Mouse (Mus musculus) spleen, adult 2 months (tissue): ENCODE measurements around the gene Tnip1. TPM values are rescaled to one million over a fixed set of nuclear protein-coding genes. Genes with fewer than 3 reads are reported as not detected.
A peak's percentile ranks its signal among the peaks of the same experiment; 100 is the strongest.
"Not testable (repeated sequence)": the region's sequence is repeated elsewhere in the genome, so short reads cannot be mapped to it uniquely, and the experiment has no call there.

Experiments used
- DNase-seq, 2 experiments: peaks; one replicate each; pipeline versions ENCODE4 v3.0.0 to v3.0.0-alpha.2; 2012 to 2021; ENCODE audit warnings: low spot score in 2 of 2, low read depth in 1 of 2
- H3K27ac ChIP-seq: fragments of 200-500 bp; 2 replicates; pipeline ENCODE4 v1.5.1; 2012; ENCODE audit warnings: low read length, inconsistent platforms; ENCODE audit not compliant: insufficient read depth
- H3K27me3 ChIP-seq: fragments of 200-500 bp; 2 replicates; pipeline ENCODE4 v1.6.1; 2012; ENCODE audit warnings: mild to moderate bottlenecking, moderate library complexity, low read length, inconsistent platforms; ENCODE audit not compliant: control insufficient read depth, insufficient read depth
- H3K36me3 ChIP-seq: fragments of 200-500 bp; 2 replicates; pipeline ENCODE4 v1.6.1; 2012; ENCODE audit warnings: mild to moderate bottlenecking, low read length, inconsistent platforms; ENCODE audit not compliant: control insufficient read depth, insufficient read depth
- H3K4me1 ChIP-seq: fragments of 200-500 bp; 2 replicates; pipeline ENCODE4 v1.6.1; 2011; ENCODE audit warnings: inconsistent platforms; ENCODE audit not compliant: control insufficient read depth, insufficient read depth, insufficient read length
- H3K4me3 ChIP-seq: fragments of 200-500 bp; 2 replicates; pipeline ENCODE4 v1.5.1; 2011; ENCODE audit warnings: mild to moderate bottlenecking, inconsistent platforms; ENCODE audit not compliant: insufficient read depth, insufficient read length; ENCODE audit errors: extremely low read depth
- CTCF ChIP-seq: fragments of 200-500 bp; IDR thresholded peaks from 2 replicates; pipeline ENCODE4 v1.5.1; 2011; ENCODE audit warnings: mild to moderate bottlenecking, inconsistent platforms; ENCODE audit not compliant: insufficient read depth, insufficient read length, insufficient replicate concordance; ENCODE audit errors: extremely low read depth
- POLR2A ChIP-seq: fragments of 200-500 bp; IDR thresholded peaks from 2 replicates; pipeline ENCODE4 v1.6.1; 2011; ENCODE audit warnings: low read depth, low read length, inconsistent platforms
- WGBS: fragments of 180-500 bp; shearing (Covaris S2); methylation state at CpG from one replicate; pipeline ENCODE4 v1.1.7; 2018; 5-methylcytosine and 5-hydroxymethylcytosine counted together
- polyA plus RNA-seq: library from polyadenylated mRNA; depleted of rRNA; stranded (reverse); fragments of >200 nt; gene quantifications from 2 replicates; pipeline ENCODE4 v1.2.3, GENCODE M21; 2012

Tnip1 gene
- polyA plus RNA-seq, 1 experiment, result 54.6 TPM

DNA sequence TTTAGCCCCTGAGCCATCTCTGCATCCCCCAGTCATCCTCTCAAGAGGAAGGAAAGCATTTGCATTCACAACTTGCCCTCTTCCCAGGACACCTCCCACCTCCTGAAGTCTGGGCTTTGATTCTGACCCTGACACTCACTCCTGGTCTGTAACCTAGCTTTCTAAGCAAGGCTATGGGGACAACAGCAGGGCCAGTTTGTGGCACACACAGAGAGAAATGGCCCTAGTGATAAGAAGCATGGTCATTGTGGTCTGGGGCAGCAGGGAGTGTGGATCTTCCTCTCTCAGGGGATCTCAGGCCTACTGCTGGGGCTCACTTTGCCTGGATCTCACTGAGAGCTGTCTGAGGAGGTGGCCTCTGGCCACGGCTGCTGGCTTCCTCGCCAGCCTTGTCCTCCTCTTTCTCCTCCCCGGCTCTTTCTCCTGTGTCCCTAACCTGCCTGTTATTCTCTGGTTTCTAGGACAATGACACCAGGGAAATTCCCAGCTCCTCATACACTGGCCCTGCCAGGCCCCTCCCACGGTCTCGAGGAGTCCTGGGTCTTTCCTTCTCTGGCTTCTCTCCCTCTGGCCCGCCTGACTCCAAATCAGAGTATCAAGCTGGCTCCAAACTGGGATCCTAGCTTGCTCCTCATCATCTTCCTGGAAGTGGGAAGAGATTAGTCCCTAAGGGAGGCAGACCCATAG, 1.4 kb downstream of the Tnip1 start:
- H3K4me1 ChIP-seq, result peaks cover 51% of the 10 kb centered on the region
- H3K27me3 ChIP-seq, result no peaks in the 10 kb centered on the region
- no peak for DNase-seq
- TF ChIP-seq POLR2A (no peak), CTCF (no peak)
- peak overlapping the region; percentile 7; the same call in 1 of the 2 replicates for H3K4me3 ChIP-seq
- H3K36me3 ChIP-seq, result no peaks in the 10 kb centered on the region
- peak overlapping the region; percentile 21 for H3K27ac ChIP-seq
- WGBS, result 64% methylated on average over 6 of the region's 6 CpGs

DNA sequence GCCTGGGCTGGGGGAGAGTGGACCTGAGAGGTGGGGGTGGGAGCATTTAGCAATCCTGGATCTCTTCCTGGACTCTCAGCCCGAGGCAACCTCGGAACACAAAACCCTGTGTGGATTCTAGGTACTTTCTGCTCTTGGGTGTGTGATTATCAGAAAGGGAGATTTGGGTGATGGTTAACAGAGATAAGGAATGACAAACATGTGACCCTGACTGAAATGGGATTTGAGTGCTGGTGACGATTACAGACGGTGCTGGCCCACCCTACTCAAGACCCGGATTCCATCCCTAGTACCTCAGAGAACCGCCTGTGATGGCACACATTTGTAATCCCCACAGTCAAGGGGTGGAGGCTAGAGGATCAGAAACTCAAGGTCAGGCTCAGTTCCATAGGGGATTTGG, 2.5 kb downstream of the Tnip1 start:
- no peaks in the 10 kb centered on the region for H3K36me3 ChIP-seq
- peaks cover 52% of the 10 kb centered on the region for H3K4me1 ChIP-seq
- DNase-seq, result no peak
- TF ChIP-seq CTCF, result no peak
- no peaks in the 10 kb centered on the region for H3K27me3 ChIP-seq
- H3K4me3 ChIP-seq, result no peak overlapping the region
- H3K27ac ChIP-seq, result no peak overlapping the region; the same call in 1 of the 2 replicates
- WGBS, result 82% methylated on average over 6 of the region's 6 CpGs

DNA sequence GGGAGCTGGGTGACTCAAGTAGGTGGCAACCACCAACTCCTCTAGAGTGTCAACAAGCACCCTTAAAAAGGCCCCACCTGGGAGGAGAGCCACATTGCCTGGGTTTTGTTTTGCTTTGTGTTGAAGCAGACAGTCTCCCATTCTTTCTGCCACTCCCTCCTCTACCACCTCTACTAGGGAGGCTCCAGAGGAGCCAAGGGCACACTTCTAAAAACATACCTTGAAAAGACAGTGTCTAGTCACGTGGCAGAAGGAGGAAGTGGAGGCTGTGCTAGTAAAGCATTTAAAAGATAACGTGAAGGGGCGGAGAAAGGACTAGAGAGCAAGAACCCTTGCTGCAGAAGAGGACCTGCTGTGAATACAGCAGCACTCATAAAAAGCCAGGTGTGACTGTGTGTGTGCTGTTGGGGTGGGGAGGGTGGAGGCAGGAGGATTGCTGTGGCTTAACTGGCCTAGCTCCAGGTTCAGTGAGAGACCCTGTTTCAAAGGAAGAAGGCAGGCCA, 4.1 kb downstream of the Tnip1 start:
- H3K36me3 ChIP-seq, result no peaks in the 10 kb centered on the region
- peak overlapping the region; percentile 75 for H3K27ac ChIP-seq
- peak in 1 of 2 experiments; percentile 50 for DNase-seq
- H3K4me1 ChIP-seq, result peaks cover 53% of the 10 kb centered on the region
- H3K4me3 ChIP-seq, result no peak overlapping the region
- TF ChIP-seq POLR2A (no peak), CTCF (no peak)
- H3K27me3 ChIP-seq, result no peaks in the 10 kb centered on the region
- WGBS, result 8% methylated on average over 3 of the region's 3 CpGs

DNA sequence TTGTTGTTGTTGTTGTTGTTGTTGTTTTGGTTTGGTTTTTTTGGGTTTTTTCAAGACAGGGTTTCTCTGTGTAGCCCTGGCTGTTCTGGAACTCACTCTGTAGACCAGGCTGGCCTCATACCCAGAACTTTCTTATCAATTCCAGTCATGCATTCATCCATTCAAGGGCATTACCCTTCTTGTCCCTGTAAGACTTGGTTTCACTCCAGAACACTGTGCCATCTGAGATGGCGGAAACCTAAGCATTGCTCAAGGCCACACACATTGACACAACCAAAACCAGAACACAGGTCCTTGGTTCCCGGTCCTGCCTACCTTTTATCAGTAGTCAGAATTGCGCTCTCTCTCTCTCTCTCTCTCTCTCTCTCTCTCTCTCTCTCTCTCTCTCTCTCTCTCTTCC, 5.0 kb downstream of the Tnip1 start:
- H3K36me3 ChIP-seq, H3K4me3 ChIP-seq, DNase-seq, H3K27me3 ChIP-seq: not testable (repeated sequence)
- H3K4me1 ChIP-seq, result peaks cover 49% of the 10 kb centered on the region; the same call in 1 of the 2 replicates
- WGBS, result 80% methylated on average over 3 of the region's 3 CpGs
- peak overlapping the region; percentile 61 for H3K27ac ChIP-seq

DNA sequence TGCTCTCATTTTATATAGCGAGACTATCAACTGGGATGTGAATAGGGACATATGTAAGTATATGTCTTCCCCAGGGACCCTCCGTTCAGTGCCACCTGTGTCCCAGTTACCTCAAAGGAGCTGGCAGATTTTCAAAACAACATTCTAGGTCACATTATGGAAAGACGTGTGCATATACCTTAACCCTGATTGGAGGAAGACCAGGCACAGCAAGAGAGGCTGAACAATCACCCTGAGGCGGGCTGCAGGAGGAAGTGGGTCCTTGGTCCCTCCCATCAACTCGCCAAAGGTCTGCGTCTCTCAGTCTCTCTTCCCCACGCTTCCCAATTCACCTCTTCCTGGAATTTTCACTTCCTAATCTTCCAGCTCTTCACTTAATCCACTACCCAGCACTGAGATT, 5.8 kb downstream of the Tnip1 start:
- 33% methylated on average over 7 of the region's 7 CpGs for WGBS
- H3K27me3 ChIP-seq, result no peaks in the 10 kb centered on the region
- peak overlapping the region; percentile 12 for H3K27ac ChIP-seq
- peaks cover 49% of the 10 kb centered on the region; the same call in 1 of the 2 replicates for H3K4me1 ChIP-seq
- H3K4me3 ChIP-seq, result no peak overlapping the region
- no peaks in the 10 kb centered on the region for H3K36me3 ChIP-seq
- peak; percentile 41 to 43 for DNase-seq
- TF ChIP-seq CTCF, result no peak
- TF ChIP-seq POLR2A, result no peak

DNA sequence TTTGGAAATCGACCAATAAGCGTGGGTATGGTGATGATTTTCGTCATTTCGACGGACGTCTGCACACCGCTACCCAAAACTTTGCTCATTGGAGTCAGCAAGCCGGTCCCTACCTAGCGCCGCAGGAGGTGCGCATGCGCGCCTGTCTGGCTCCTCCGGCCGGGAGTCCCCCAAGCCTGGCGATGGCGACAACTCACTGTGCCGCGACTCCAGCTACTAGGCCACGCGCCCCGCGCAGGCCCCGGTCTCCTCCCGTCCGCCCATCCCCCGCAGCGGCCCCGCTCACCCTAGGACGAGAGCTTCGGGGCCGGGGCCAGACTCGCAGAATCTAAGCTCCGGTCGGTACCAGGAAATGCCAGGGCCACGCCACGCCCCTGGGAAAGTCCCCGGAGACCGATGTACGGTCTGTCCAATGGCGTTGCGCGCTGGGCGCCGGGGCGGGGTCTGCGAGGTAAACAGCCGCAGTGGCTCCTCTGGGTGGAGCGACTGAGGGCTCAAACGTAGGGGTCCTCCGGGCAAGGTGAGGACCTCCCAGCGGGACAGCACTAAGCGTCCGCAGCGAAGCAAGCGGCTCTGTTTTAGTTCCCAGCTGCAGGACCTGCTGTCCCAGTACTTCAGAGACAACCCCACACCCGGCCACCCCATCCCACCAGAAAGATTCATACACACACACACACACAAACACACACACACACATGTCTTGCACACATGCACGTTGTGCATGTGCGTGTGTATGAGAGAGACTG, 6.8 kb downstream of the Tnip1 start:
- Histone ChIP-seq H3K4me3 (peak overlapping the region; percentile 97), H3K36me3 (0 out of 2 replicates have a peak, but pooled peaks cover 1% of the 10 kb centered on the region)

DNA sequence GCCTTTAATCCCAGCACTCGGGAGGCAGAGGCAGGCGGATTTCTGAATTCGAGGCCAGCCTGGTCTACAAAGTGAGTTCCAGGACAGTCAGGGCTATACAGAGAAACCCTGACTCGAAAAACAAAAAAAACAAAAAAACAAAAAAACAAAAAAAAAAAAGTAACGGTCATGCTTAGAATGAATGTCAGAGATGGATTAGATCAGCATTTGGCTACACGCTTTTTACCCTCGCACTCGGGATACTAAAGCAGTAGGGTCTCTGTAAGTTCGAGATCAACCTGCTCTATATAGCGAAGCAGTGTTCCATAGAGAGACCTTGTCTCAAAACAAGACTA, 7.3 kb downstream of the Tnip1 start:
- Histone ChIP-seq H3K4me3 (peak overlapping the region; percentile 97), H3K27ac (peak overlapping the region; percentile 100), H3K4me1 (peaks cover 46% of the 10 kb centered on the region; the same call in 1 of the 2 replicates)
- DNase-seq, H3K36me3 ChIP-seq, H3K27me3 ChIP-seq: not testable (repeated sequence)
- WGBS, result 33% methylated on average over 10 of the region's 10 CpGs

More for the DNA sequence above, 6.8 kb downstream of the Tnip1 start:
- Histone ChIP-seq H3K27me3 (no peaks in the 10 kb centered on the region), H3K27ac (peak overlapping the region; percentile 100), H3K4me1 (peaks cover 46% of the 10 kb centered on the region; the same call in 1 of the 2 replicates)
- DNase-seq, result peak; percentile 92 to 99
- WGBS, result 1% methylated on average over 58 of the region's 59 CpGs
- no peak; the same call in none of the 2 replicates for TF ChIP-seq POLR2A
- TF ChIP-seq CTCF, result no peak
